In the genomic region with DNA sequence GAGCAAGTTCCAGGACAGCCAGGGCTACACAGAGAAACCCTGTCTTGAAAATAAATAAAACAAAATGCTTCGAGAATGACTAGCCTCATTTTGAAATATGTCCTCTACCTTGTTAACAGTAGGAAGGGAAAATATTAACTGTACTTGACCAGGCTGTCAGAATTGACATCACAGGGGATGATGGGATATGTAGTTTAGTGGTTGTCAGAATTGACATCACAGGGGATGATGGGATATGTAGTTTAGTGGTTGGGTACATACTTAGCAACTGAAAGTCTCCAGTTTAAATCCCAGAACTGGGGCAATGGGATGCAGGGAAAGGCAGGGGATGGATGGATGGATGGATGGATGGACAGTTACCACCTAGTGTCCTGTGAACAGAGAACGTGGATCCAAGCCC, we compare ENCODE assay signal across 16 mouse cellular contexts. TPM values are rescaled to one million over a fixed set of nuclear protein-coding genes. Genes with fewer than 3 reads are reported as not detected.
A peak's percentile ranks its signal among the peaks of the same experiment; 100 is the strongest.
DNase-seq lines count a peak whose midpoint lies in the region; ATAC-seq and TF ChIP-seq lines count a peak whose summit lies in the region.
"Had no signal": no experiment of that assay in that cellular context is flagged by ENCODE, and none has a peak within 500 bp of the region (broad histone marks: within the 10 kb centered on the region; RNA-seq: fewer than 3 reads in every experiment).

No protein-coding gene starts in this region.

- no peaks in the 10 kb centered on the region for H3K4me1 ChIP-seq in forebrain, postnatal 0 days (ENCODE audit: insufficient read depth)
- peaks cover 8% of the 10 kb centered on the region for H3K4me1 ChIP-seq in forebrain, embryonic 10.5 days
- no peaks in the 10 kb centered on the region for H3K4me1 ChIP-seq in liver, postnatal 0 days (ENCODE audit: insufficient read depth)
- no peaks in the 10 kb centered on the region for H3K4me1 ChIP-seq in liver, embryonic 12.5 days
- H3K4me1 ChIP-seq: hindbrain, embryonic 15.5 days; lung, embryonic 15.5 days had no signal

- TF ChIP-seq EP300 in liver, postnatal 0 days (IDR thresholded peaks at IDR 0.05; ENCODE audit: low read depth): no peak

- H3K9ac ChIP-seq in forebrain, postnatal 0 days: no peak overlapping the region
- no peak overlapping the region for H3K9ac ChIP-seq in liver, postnatal 0 days (replicated peaks)
- no peak overlapping the region for H3K9ac ChIP-seq in liver, embryonic 12.5 days
- H3K9ac ChIP-seq: hindbrain, embryonic 15.5 days; lung, embryonic 15.5 days had no signal

- no peaks in the 10 kb centered on the region for H3K9me3 ChIP-seq in forebrain, postnatal 0 days (ENCODE audit: low read length)
- no peaks in the 10 kb centered on the region for H3K9me3 ChIP-seq in forebrain, embryonic 10.5 days
- H3K9me3 ChIP-seq in liver, postnatal 0 days (ENCODE audit: low read length): no peaks in the 10 kb centered on the region
- H3K9me3 ChIP-seq in liver, embryonic 12.5 days (replicated peaks): no peaks in the 10 kb centered on the region
- H3K9me3 ChIP-seq: hindbrain, embryonic 15.5 days; lung, embryonic 15.5 days had no signal

- no peak overlapping the region for H3K27ac ChIP-seq in forebrain, postnatal 0 days (ENCODE audit: low read depth, low read length)
- H3K27ac ChIP-seq in forebrain, embryonic 10.5 days: no peak overlapping the region
- no peak overlapping the region for H3K27ac ChIP-seq in liver, postnatal 0 days (ENCODE audit: low read depth)
- H3K27ac ChIP-seq in liver, embryonic 12.5 days: no peak overlapping the region
- H3K27ac ChIP-seq: hindbrain, embryonic 15.5 days; lung, embryonic 15.5 days had no signal

- DNase-seq in forebrain, postnatal 0 days: no peak
- no peak for DNase-seq in forebrain, embryonic 10.5 days (ENCODE audit: extremely low spot score, low spot score)
- no peak for DNase-seq in liver, postnatal 0 days
- DNase-seq in 416B (ENCODE audit: low read depth) (peak; percentile 36), NIH3T3 (ENCODE audit: low read depth) (peak; percentile 38)
- DNase-seq in thymus, postnatal 36 days: no peak
- DNase-seq: cerebellum, postnatal 10 days; gastrocnemius, postnatal 14 days; heart, postnatal 14 days; kidney, adult 11 months; right cerebral cortex, adult 18-20 months; thymus, postnatal 4 days had no signal

- no peak overlapping the region for H3K4me2 ChIP-seq in forebrain, postnatal 0 days (ENCODE audit: low read depth)
- H3K4me2 ChIP-seq in liver, postnatal 0 days (ENCODE audit: low read depth, low read length): no peak overlapping the region
- no peak overlapping the region for H3K4me2 ChIP-seq in liver, embryonic 12.5 days
- H3K4me2 ChIP-seq: hindbrain, embryonic 15.5 days; lung, embryonic 15.5 days had no signal

- peak; percentile 71 for ATAC-seq in forebrain, postnatal 0 days
- ATAC-seq in liver, postnatal 0 days: peak; percentile 40; the same call in 1 of the 2 replicates
- no peak for ATAC-seq in liver, embryonic 12.5 days

- H3K4me3 ChIP-seq in forebrain, postnatal 0 days (ENCODE audit: low read depth, low read length): no peak overlapping the region
- H3K4me3 ChIP-seq in forebrain, embryonic 10.5 days: no peak overlapping the region
- H3K4me3 ChIP-seq in liver, postnatal 0 days (ENCODE audit: low read depth, low read length): no peak overlapping the region
- no peak overlapping the region for H3K4me3 ChIP-seq in liver, embryonic 12.5 days
- H3K4me3 ChIP-seq: hindbrain, embryonic 15.5 days; lung, embryonic 15.5 days had no signal

- peaks cover 24% of the 10 kb centered on the region for H3K36me3 ChIP-seq in forebrain, postnatal 0 days (ENCODE audit: insufficient read depth)
- no peaks in the 10 kb centered on the region for H3K36me3 ChIP-seq in forebrain, embryonic 10.5 days (replicated peaks)
- no peaks in the 10 kb centered on the region for H3K36me3 ChIP-seq in liver, postnatal 0 days (replicated peaks; ENCODE audit: insufficient read depth, low read length)
- H3K36me3 ChIP-seq in liver, embryonic 12.5 days: no peaks in the 10 kb centered on the region
- H3K36me3 ChIP-seq: lung, embryonic 15.5 days had no signal

- 57% methylated on average over 2 of the region's 2 CpGs for WGBS in forebrain, postnatal 0 days
- WGBS in forebrain, embryonic 10.5 days: 76% methylated on average over 2 of the region's 2 CpGs
- WGBS in liver, postnatal 0 days (ENCODE audit: insufficient replicate concordance): 54% methylated on average over 2 of the region's 2 CpGs
- 33% methylated on average over 2 of the region's 2 CpGs for WGBS in liver, embryonic 12.5 days (ENCODE audit: insufficient replicate concordance)

- TF ChIP-seq CTCF in forebrain, postnatal 0 days (IDR thresholded peaks at IDR 0.05; ENCODE audit: low read depth): no peak
- no peak for TF ChIP-seq CTCF in liver, postnatal 0 days (IDR thresholded peaks at IDR 0.05; ENCODE audit: low read depth)

- no peaks in the 10 kb centered on the region for H3K27me3 ChIP-seq in forebrain, postnatal 0 days (ENCODE audit: insufficient read depth, low read length)
- no peaks in the 10 kb centered on the region for H3K27me3 ChIP-seq in forebrain, embryonic 10.5 days (ENCODE audit: poor library complexity, severe bottlenecking)
- no peaks in the 10 kb centered on the region for H3K27me3 ChIP-seq in liver, postnatal 0 days (ENCODE audit: insufficient read depth, low read length)
- H3K27me3 ChIP-seq in liver, embryonic 12.5 days (replicated peaks): no peaks in the 10 kb centered on the region
- H3K27me3 ChIP-seq: hindbrain, embryonic 15.5 days; lung, embryonic 15.5 days had no signal

RNA-seq across cellular contexts. Expression of a gene that starts 16.8 kb away (rescaled TPM):
- total RNA-seq in forebrain, postnatal 0 days (2014; rRNA removed): 5.9 and 6.1 TPM in 2 replicates
- polyA plus RNA-seq in forebrain, postnatal 0 days (2015; fragmentation: Nextera tagmentation; extraction: Ambion mirVana): 14.9 and 16.1 TPM in 2 replicates
- 107 TPM in 2 replicates for polyA plus RNA-seq in forebrain, embryonic 10.5 days (2016; fragmentation: Nextera tagmentation; extraction: Ambion mirVana)
- polyA plus RNA-seq in liver, postnatal 0 days (2015; fragmentation: Nextera tagmentation; extraction: Ambion mirVana): 7.4 and 8.6 TPM in 2 replicates
- 38.5 and 39.3 TPM in 2 replicates for polyA plus RNA-seq in liver, embryonic 12.5 days (2016; fragmentation: Nextera tagmentation; extraction: Ambion mirVana)
- total RNA-seq: neutrophil, adult 5-6 weeks had no signal

RNA-seq across cellular contexts. Expression of a gene that starts 25.9 kb away (rescaled TPM):
- 32.3 and 36.5 TPM in 2 replicates for total RNA-seq in forebrain, postnatal 0 days (2014; rRNA removed)
- 4.2 and 5.6 TPM in 2 replicates for polyA plus RNA-seq in forebrain, postnatal 0 days (2015; fragmentation: Nextera tagmentation; extraction: Ambion mirVana)
- 0.71 and 1.1 TPM in 2 replicates for polyA plus RNA-seq in forebrain, embryonic 10.5 days (2016; fragmentation: Nextera tagmentation; extraction: Ambion mirVana)
- polyA plus RNA-seq in liver, postnatal 0 days (2015; fragmentation: Nextera tagmentation; extraction: Ambion mirVana): not detected in 2 replicates
- polyA plus RNA-seq in liver, embryonic 12.5 days (2016; fragmentation: Nextera tagmentation; extraction: Ambion mirVana): 0.02 and 0.11 TPM in 2 replicates

RNA-seq across cellular contexts. Expression of a gene that starts 32.9 kb away (rescaled TPM):
- total RNA-seq in forebrain, postnatal 0 days (2014; rRNA removed): 31.9 and 44.4 TPM in 2 replicates
- 9.7 and 13.7 TPM in 2 replicates for polyA plus RNA-seq in forebrain, postnatal 0 days (2015; fragmentation: Nextera tagmentation; extraction: Ambion mirVana)
- polyA plus RNA-seq in forebrain, embryonic 10.5 days (2016; fragmentation: Nextera tagmentation; extraction: Ambion mirVana): 3.5 and 3.7 TPM in 2 replicates
- polyA plus RNA-seq in liver, postnatal 0 days (2015; fragmentation: Nextera tagmentation; extraction: Ambion mirVana): 1.0 and 1.3 TPM in 2 replicates
- polyA plus RNA-seq in liver, embryonic 12.5 days (2016; fragmentation: Nextera tagmentation; extraction: Ambion mirVana): 0.69 and 0.93 TPM in 2 replicates

RNA-seq across cellular contexts. Expression of a gene that starts 42.6 kb away (rescaled TPM):
- total RNA-seq in forebrain, postnatal 0 days (2014; rRNA removed): 47.2 and 57.0 TPM in 2 replicates
- 2.3 and 2.4 TPM in 2 replicates for polyA plus RNA-seq in forebrain, postnatal 0 days (2015; fragmentation: Nextera tagmentation; extraction: Ambion mirVana)
- polyA plus RNA-seq in forebrain, embryonic 10.5 days (2016; fragmentation: Nextera tagmentation; extraction: Ambion mirVana): 5.4 and 5.5 TPM in 2 replicates
- 1.3 and 1.9 TPM in 2 replicates for polyA plus RNA-seq in liver, postnatal 0 days (2015; fragmentation: Nextera tagmentation; extraction: Ambion mirVana)
- 6.6 and 6.8 TPM in 2 replicates for polyA plus RNA-seq in liver, embryonic 12.5 days (2016; fragmentation: Nextera tagmentation; extraction: Ambion mirVana)

Comparison
In these comparisons a context has a peak if more than half of its experiments do, and no peak if none do; other contexts are left out.
1. DNase-seq: peak in 416B (single experiment) and NIH3T3 (single experiment); none in forebrain, postnatal 0 days (single experiment), forebrain, embryonic 10.5 days (single experiment), liver, postnatal 0 days (single experiment) and thymus, postnatal 36 days (0 of 2).